Mouse (Mus musculus) c-Kit-positive CD71-positive TER-119-negative erythroid progenitor cells, embryonic 14.5 days (primary cell): ENCODE data around the gene Gm14326.
"Not testable (repeated sequence)": the region's sequence is repeated elsewhere in the genome, so short reads cannot be mapped to it uniquely, and the experiment has no call there.

Experiments used
- DNase-seq: peaks from one replicate; pipeline ENCODE4 v3.0.0-alpha.2; 2013; ENCODE audit warnings: low read depth

Gene Gm14326

GRCm38 (mm10) chr2:177957145-177957544 is at the start of gene Gm14326:
Gm14326 (minus strand) TSS chr2:177957297.
- DNase-seq = peak; percentile 15

GRCm38 (mm10) chr2:177974814-177975213 is 17.7 kb upstream of the Gm14326 start:
- not testable (repeated sequence) for DNase-seq

GRCm38 (mm10) chr2:177956734-177957133 is 363 bp downstream of the Gm14326 start:
- not testable (repeated sequence) for DNase-seq

GRCm38 (mm10) chr2:177925563-177926103 is 31.5 kb downstream of the Gm14326 start, which contains the start of gene Zfp972:
Zfp972 (minus strand) TSS chr2:177925613.
- DNase-seq = not testable (repeated sequence)

- DNase-seq = not testable (repeated sequence)
Measured at GRCm38 (mm10) chr2:177903276-177903675, 53.8 kb downstream of the Gm14326 start.

- not testable (repeated sequence) for DNase-seq
Measured at GRCm38 (mm10) chr2:177898171-177898570, 58.9 kb downstream of the Gm14326 start.

GRCm38 (mm10) chr2:177897046-177897578 is 60.0 kb downstream of the Gm14326 start, which contains the start of gene Gm14327:
Gm14327 (plus strand) TSS chr2:177897096.
- DNase-seq = not testable (repeated sequence)

- not testable (repeated sequence) for DNase-seq
Measured at GRCm38 (mm10) chr2:177887743-177888142, 69.4 kb downstream of the Gm14326 start.
